Mouse (Mus musculus): ENCODE data around the gene Ccdc169. TPM values are rescaled to one million over a fixed set of nuclear protein-coding genes. Genes with fewer than 3 reads are reported as not detected.

Ccdc169 gene
- total and polyA plus RNA-seq, 3 experiments = 0.19 TPM; not detected in 2

DNA sequence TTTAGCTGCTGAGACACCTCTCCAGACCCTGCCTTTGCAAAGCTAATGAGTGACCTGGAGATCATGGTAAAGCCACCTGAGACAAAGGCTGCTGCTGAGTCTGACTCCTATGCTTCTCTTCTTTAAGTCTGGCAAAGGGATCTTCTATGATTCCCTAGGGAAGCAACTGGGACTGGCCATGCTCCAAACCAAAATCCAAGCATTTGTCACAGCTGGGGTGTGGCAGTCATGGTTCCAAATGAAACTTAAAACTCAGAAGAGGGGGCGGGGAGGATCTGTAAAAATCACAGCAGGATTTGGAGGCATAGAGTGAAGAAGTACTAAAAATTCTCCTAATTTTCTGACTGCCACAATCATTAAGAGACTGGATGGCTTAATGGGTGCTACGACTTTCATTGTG, 40.0 kb upstream of the Ccdc169 start:
- DNase-seq (ENCODE audit: low read depth, low spot score) = no peak
- Histone ChIP-seq H3K36me3 (ENCODE audit: control insufficient read depth in 1 of 2, insufficient read depth in 2 of 2, low read length in 2 of 2) (no peaks in the 10 kb centered on the region), H3K4me1 (ENCODE audit: control insufficient read depth in 1 of 2, insufficient read depth in 2 of 2, low read length in 2 of 2) (no peaks in the 10 kb centered on the region), H3K4me3 (ENCODE audit: control insufficient read depth in 1 of 2, insufficient read depth in 1 of 2, low read depth in 2 of 2, low read length in 2 of 2) (no peak overlapping the region), H3K79me2 (ENCODE audit: control insufficient read depth, insufficient read depth, low read length, poor library complexity) (no peaks in the 10 kb centered on the region), H3K27me3 (ENCODE audit: control insufficient read depth in 1 of 2, insufficient read depth in 2 of 2, low read length in 2 of 2) (peaks cover 0 to 2% of the 10 kb centered on the region in 2 experiments; a peak in 3 of 4 replicates), H3K27ac (ENCODE audit: control insufficient read depth, low read depth, low read length) (no peak overlapping the region), H3K9me3 (replicated peaks; ENCODE audit: insufficient read depth, low read length) (no peaks in the 10 kb centered on the region), H3K9ac (ENCODE audit: control insufficient read depth, low read depth, low read length, poor library complexity, severe bottlenecking) (no peak overlapping the region)
- no peak for TF ChIP-seq MAZ (IDR thresholded peaks at IDR 0.05; ENCODE audit: low read depth, low read length)
- TF ChIP-seq ZKSCAN1 (IDR thresholded peaks at IDR 0.05; ENCODE audit: low read depth, low read length) = no peak
- TF ChIP-seq USF2 (IDR thresholded peaks at IDR 0.05; ENCODE audit: borderline replicate concordance in 1 of 2, insufficient read depth in 1 of 2, low read depth in 1 of 2, low read length in 2 of 2) = no peak
- TF ChIP-seq MAFK (IDR thresholded peaks at IDR 0.05; ENCODE audit: borderline replicate concordance, low read depth, low read length) = no peak
- no peak for TF ChIP-seq TAL1 (IDR thresholded peaks at IDR 0.05; ENCODE audit: low read length)
- no peak for TF ChIP-seq POLR2A (IDR thresholded peaks at IDR 0.05; ENCODE audit: control insufficient read depth in 1 of 2, insufficient read depth in 1 of 2, low read depth in 1 of 2, low read length in 2 of 2, poor library complexity in 1 of 2)
- no peak for TF ChIP-seq MAX (IDR thresholded peaks at IDR 0.05; ENCODE audit: low read length)
- TF ChIP-seq ZC3H11A (IDR thresholded peaks at IDR 0.05; ENCODE audit: low read depth, low read length) = no peak

DNA sequence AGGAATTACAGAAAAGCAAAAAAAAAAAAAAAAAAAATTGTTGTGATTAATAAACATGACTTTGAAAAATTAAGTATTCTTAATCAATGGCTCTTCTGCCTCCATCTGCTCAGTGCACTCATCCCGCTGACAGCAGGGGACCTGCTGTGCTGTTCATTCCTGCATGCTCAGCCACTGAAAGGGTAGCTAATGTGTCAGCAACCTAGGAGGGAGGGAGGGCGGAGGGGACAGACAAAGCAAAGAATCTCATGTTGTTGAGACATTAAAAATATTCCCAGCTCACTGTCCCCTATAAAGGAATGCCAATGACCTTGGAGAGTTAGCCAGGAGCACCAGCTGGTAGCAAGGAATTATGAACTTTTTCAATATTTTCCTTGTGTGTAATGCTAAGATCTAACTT, 39.1 kb upstream of the Ccdc169 start:
- no peaks in the 10 kb centered on the region for H3K9me3 ChIP-seq (replicated peaks; ENCODE audit: insufficient read depth, low read length)
- peaks cover 0 to 2% of the 10 kb centered on the region in 2 experiments; a peak in 3 of 4 replicates for H3K27me3 ChIP-seq (ENCODE audit: control insufficient read depth in 1 of 2, insufficient read depth in 2 of 2, low read length in 2 of 2)
- H3K27ac ChIP-seq (ENCODE audit: control insufficient read depth, low read depth, low read length) = no peak overlapping the region
- DNase-seq (ENCODE audit: low read depth, low spot score) = no peak
- H3K9ac ChIP-seq (ENCODE audit: control insufficient read depth, low read depth, low read length, poor library complexity, severe bottlenecking) = no peak overlapping the region
- no peaks in the 10 kb centered on the region for H3K36me3 ChIP-seq (ENCODE audit: control insufficient read depth in 1 of 2, insufficient read depth in 2 of 2, low read length in 2 of 2)
- H3K4me3 ChIP-seq (ENCODE audit: control insufficient read depth in 1 of 2, insufficient read depth in 1 of 2, low read depth in 2 of 2, low read length in 2 of 2) = no peak overlapping the region
- no peaks in the 10 kb centered on the region for H3K79me2 ChIP-seq (ENCODE audit: control insufficient read depth, insufficient read depth, low read length, poor library complexity)
- TF ChIP-seq HCFC1 (IDR thresholded peaks at IDR 0.05; ENCODE audit: low read depth, low read length) = no peak
- TF ChIP-seq MXI1 (IDR thresholded peaks at IDR 0.05; ENCODE audit: low read depth, low read length) = no peak
- TF ChIP-seq RAD21 (IDR thresholded peaks at IDR 0.05; ENCODE audit: low read depth, low read length) = no peak
- no peak for TF ChIP-seq USF2 (IDR thresholded peaks at IDR 0.05; ENCODE audit: borderline replicate concordance in 1 of 2, insufficient read depth in 1 of 2, low read depth in 1 of 2, low read length in 2 of 2)
- no peak for TF ChIP-seq SMC3 (IDR thresholded peaks at IDR 0.05; ENCODE audit: low read depth, low read length)
- no peak for TF ChIP-seq TBP (IDR thresholded peaks at IDR 0.05; ENCODE audit: low read depth, low read length)
- TF ChIP-seq TCF12 (IDR thresholded peaks at IDR 0.05; ENCODE audit: low read depth, low read length) = no peak
- TF ChIP-seq POLR2AphosphoS5 (IDR thresholded peaks at IDR 0.05; ENCODE audit: borderline replicate concordance, low read depth, low read length) = no peak
- H3K4me1 ChIP-seq (ENCODE audit: control insufficient read depth in 1 of 2, insufficient read depth in 2 of 2, low read length in 2 of 2) = no peaks in the 10 kb centered on the region

DNA sequence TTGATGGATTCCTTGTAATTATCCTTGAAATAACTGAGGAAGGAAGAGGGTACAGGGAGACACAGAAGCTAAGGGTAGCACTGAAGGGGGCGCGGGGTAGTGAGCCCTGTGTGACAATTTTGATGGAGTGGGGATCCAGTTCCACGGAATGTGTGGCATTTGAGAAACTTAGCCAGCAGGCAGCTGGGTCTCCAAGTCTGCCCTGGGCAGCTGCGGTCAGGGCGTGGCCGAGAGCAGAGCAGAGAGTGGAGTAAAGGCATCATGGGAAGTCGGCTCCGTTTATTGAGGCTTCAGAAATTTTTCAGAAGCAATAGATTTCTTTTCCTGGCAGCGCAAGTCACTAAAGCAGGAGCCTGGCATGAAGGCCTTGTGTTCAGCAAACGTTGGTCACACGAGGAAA, 38.1 kb upstream of the Ccdc169 start:
- H3K27me3 ChIP-seq (ENCODE audit: control insufficient read depth in 1 of 2, insufficient read depth in 2 of 2, low read length in 2 of 2) = peaks cover 0 to 2% of the 10 kb centered on the region in 2 experiments; a peak in 3 of 4 replicates
- no peak overlapping the region for H3K4me3 ChIP-seq (ENCODE audit: control insufficient read depth in 1 of 2, insufficient read depth in 1 of 2, low read depth in 2 of 2, low read length in 2 of 2)
- no peak overlapping the region for H3K27ac ChIP-seq (ENCODE audit: control insufficient read depth, low read depth, low read length)
- no peak for TF ChIP-seq TCF12 (IDR thresholded peaks at IDR 0.05; ENCODE audit: low read depth, low read length)
- no peak for TF ChIP-seq POLR2AphosphoS2 (IDR thresholded peaks at IDR 0.05; ENCODE audit: low read length)
- TF ChIP-seq MXI1 (IDR thresholded peaks at IDR 0.05; ENCODE audit: low read depth, low read length) = no peak
- no peak for TF ChIP-seq HCFC1 (IDR thresholded peaks at IDR 0.05; ENCODE audit: low read depth, low read length)
- TF ChIP-seq CHD2 (IDR thresholded peaks at IDR 0.05; ENCODE audit: low read length) = no peak
- no peak for TF ChIP-seq UBTF (IDR thresholded peaks at IDR 0.05; ENCODE audit: borderline replicate concordance, insufficient read depth, low read depth, low read length)
- TF ChIP-seq CTCF (IDR thresholded peaks at IDR 0.05 in 2 of 3, conservative IDR thresholded peaks at IDR 0.05 in 1 of 3; ENCODE audit: control insufficient read depth in 1 of 3, insufficient read depth in 1 of 3, low read depth in 2 of 3, low read length in 3 of 3, poor library complexity in 1 of 3, severe bottlenecking in 1 of 3) = no peak
- no peak for TF ChIP-seq RCOR1 (IDR thresholded peaks at IDR 0.05; ENCODE audit: low read depth, low read length)
- TF ChIP-seq CHD1 (IDR thresholded peaks at IDR 0.05; ENCODE audit: low read depth, low read length) = no peak
- H3K4me1 ChIP-seq (ENCODE audit: control insufficient read depth in 1 of 2, insufficient read depth in 2 of 2, low read length in 2 of 2) = no peaks in the 10 kb centered on the region
- H3K79me2 ChIP-seq (ENCODE audit: control insufficient read depth, insufficient read depth, low read length, poor library complexity) = no peaks in the 10 kb centered on the region
- H3K36me3 ChIP-seq (ENCODE audit: control insufficient read depth in 1 of 2, insufficient read depth in 2 of 2, low read length in 2 of 2) = no peaks in the 10 kb centered on the region
- no peaks in the 10 kb centered on the region for H3K9me3 ChIP-seq (replicated peaks; ENCODE audit: insufficient read depth, low read length)
- H3K9ac ChIP-seq (ENCODE audit: control insufficient read depth, low read depth, low read length, poor library complexity, severe bottlenecking) = no peak overlapping the region
- no peak for DNase-seq (ENCODE audit: low read depth, low spot score)

Data from MEL (cell line).